Mouse (Mus musculus): ENCODE data around the gene Exph5.

The Exph5 gene

DNA sequence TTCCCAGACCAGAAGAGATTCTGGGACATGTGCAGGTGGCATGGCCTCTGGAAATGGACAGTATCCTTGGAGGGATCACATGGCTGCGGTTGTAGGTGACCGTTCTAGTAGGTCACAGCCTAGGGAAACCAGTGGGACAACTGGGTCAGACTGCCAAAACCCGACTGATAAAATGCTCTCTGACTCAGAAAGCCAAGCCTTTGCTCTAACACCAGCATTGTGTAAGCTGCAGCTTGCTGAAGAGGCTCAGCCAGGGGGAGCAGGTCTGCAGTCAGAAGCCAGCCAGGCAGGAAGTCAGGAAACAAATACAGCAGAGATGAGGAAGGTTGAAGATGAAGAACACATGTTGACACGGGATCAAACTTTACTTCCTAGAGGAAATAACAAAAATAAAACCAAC is 74.4 kb downstream of the Exph5 start:
- no peak for DNase-seq

DNA sequence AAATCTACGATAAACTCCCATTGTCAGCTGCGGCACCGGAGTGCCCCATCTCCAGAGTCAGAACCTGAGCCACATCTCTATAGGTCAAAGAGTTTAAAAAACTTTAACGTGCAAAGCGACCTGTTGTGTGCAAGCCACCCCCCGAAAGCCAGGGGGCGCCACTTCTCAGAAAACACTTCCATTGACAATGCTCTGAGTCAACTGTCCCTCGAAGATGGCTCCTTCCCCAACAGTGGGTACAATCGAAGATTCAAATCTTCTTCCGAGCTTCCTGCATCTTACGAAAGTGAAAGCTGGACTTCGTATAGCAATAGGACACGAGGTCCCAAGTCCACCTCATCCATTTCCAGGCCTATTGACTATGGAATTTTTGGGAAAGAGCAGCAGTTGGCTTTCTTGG is 75.3 kb downstream of the Exph5 start:
- no peak for DNase-seq

DNA sequence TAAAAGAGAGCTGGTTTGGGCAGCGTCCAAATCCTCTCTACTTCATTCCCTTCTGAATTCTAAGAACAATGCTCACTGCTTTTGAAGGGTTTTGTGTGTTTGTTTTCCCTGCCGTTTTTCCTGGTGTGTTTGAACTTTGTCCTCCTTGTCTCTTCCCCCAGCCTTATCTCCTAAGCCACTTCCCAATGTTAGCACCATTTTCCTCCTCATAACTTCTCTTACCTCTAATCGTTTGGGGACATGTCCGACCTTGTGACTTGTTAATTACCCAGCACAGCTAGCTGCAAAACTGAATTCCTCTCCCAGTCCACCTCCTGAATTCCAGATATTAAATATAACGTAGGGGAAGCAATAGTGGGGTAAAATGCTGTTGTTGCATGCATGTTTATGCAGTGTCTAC is 76.1 kb downstream of the Exph5 start:
- no peak for DNase-seq

DNA sequence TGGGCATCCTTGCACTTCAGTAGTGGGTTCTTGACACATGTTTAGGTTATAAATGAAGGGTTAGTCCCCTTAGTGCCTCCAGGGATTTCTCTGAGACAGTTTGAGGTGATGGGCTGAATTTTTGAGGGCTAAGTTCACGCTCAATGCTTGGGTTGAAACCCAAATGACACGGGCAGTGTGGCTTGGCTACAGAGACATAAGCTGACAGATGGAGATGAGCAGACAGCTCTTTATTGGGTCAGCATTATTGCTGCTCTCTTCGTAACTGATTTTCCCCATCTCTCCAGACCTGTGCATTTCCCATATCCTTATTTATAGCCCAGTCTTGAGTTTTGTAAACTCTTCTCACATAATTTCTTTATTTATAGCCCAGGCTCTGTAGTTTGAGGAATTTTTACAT is 76.7 kb downstream of the Exph5 start:
- DNase-seq = no peak

DNA sequence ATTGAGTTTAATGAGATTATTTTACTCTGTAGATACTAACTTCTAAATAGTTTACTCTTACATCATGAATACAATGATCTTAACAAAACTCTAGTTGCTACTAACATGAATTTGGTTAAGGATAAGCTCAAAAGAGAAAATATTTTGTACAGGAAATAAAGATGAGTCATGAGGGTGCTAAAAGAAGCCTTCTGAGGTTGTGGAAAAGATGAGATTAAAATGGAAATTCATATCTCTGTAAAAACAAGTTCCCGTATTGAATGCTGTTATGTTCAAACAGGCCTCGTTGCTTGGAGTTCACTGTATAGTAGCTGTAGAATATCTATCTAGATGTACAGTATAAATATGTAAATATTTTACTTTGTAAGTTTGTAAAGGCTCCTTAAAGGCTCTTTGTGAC is 79.1 kb downstream of the Exph5 start:
- DNase-seq = no peak

DNA sequence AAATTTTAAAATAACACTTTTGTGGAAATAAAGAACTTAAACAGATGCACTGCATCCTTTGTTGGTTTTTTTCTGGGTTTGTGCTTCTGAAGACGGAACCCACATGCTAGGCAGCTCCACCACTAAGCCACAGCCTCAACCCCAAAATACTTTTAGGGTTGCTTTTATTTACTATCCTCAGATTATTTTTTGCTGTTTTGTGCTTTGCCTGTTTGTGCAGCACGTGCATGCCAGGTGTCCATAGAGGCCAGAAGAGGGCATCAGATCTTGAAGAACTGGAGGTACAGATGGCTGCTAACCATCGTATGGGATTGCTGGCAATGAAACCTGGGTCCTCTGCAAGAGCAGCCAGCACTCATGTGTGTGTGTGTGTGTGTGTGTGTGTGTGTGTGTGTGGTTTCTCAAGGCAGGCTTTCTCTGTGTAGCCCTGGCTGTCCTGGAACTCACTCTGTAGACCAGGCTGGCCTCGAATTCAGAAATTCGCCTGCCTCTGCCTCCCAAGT is 79.7 kb downstream of the Exph5 start:
- peak; percentile 70 for DNase-seq

DNA sequence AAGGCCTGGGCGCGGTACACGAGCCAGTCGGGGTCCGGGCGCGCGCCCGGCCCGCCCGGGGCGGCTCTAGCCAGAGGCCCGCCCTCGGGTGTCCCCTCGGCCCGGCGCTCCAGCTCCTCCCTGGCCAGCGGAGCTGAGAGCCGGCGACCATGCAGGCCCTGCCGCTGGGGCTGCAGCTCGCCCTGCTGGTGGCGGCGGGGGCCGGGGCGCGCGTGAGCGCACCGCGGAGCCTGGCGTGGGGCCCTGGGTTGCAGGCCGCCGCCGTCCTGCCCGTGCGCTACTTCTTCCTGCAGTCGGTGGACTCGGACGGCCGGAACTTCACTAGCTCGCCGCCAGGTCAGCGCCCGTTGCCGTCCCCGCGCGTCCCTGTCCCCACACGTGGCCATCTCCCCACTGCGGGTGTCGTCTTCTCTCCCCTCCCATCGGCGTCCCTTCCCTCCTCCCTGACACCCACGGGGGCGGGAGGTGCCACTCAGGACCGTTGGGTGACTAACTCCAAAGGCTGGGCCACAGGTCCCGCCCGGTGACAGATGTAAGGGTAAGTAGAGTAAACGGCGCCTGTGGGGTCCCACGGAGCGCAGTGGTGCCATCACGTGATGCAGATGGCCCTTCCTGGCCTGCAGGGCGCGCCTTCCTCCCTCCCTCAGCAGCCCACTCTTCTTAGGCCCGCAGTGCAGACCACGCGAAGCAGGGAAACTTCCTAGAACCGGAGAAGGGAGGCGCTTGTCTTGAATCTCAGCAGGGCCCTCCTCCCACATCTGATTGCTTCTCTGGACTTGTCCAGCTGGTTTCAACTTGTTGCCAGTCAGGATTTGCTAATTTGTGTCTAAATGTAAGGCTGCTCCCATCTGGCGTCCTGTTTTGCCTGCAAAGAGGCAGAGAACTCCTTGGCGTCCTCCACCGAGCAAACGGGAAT is 82.7 kb downstream of the Exph5 start, which contains the start of gene Kdelc2:
TSS of gene Kdelc2 (plus strand) at position 75 of the 916 bp plus-strand sequence.
- DNase-seq = peak; percentile 79

DNA sequence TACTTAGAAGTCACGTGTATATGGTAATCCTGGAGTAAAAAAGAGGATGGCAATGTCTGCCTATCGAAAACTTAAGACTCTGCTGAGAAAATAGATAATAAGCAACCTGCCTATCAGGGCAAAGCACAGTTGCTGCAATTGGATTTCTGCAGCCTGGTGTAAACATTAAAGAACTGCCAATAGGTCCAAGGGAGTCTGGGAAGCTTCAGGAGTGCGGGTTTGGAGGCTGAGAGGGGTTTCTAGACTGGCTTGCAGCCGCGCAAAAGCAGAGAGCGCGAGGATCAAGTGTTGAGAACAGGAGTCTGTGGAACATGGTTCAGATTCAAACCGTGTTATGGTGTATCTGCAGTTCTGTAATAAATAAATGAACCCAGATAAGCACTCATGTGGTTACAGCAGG is 83.4 kb downstream of the Exph5 start:
- DNase-seq = no peak

DNA sequence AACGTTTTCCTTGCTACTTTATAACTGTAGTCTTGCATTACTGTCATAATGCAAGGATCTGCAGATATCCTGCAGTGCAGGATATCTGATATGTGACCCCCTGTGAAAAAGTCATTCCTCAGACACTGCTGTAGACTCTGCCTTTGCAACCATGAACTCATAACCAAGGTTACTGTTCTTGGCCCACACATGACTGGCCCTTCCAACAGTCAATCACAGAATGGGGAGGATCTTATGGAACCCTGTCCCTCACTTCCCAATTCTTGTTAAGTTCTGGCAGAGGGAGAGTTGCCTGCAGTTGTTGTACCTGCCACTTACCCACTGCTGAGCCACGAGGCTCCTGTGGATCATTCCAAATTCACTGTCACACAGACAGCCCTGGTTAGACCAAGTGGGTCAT is 86.0 kb downstream of the Exph5 start:
- DNase-seq = no peak

DNA sequence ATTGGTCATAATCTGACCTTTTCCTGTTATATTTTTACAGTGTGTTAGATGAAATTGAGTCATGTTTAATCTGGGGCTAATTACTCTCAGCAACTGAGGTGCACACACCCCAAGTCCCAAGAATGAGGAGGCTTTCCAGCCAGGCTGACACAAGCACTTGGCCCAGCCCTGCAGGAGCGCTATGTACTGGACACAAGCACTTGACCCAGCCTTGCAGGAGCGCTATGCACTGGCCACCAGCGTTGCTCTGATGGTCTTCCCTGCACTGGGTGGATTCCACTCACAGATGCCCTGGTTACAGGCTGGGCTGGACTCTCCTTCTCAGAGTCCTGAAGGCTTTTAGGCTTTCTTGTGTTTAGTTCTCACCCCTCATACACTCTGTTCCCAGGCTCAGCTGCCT is 87.6 kb downstream of the Exph5 start:
- no peak for DNase-seq

DNA sequence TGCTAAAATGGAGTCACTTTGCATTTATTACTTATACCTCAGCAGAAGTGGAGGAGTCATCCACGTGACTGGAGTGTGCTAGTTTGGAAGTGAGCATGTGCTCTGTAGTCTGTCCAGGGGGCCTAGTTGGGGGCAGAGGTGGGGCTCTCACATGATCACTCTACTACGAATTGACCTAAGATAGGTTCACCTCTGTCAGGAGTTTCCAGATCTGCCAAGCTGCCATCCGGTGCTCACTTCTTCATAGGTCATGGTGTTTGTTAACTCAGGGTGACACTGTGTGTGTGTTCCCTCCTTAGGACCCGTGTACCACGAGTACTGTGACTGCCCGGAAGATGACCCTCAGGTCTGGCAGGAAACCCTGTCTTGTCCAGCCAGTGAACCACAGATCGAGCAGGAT is 88.7 kb downstream of the Exph5 start:
- no peak for DNase-seq

DNA sequence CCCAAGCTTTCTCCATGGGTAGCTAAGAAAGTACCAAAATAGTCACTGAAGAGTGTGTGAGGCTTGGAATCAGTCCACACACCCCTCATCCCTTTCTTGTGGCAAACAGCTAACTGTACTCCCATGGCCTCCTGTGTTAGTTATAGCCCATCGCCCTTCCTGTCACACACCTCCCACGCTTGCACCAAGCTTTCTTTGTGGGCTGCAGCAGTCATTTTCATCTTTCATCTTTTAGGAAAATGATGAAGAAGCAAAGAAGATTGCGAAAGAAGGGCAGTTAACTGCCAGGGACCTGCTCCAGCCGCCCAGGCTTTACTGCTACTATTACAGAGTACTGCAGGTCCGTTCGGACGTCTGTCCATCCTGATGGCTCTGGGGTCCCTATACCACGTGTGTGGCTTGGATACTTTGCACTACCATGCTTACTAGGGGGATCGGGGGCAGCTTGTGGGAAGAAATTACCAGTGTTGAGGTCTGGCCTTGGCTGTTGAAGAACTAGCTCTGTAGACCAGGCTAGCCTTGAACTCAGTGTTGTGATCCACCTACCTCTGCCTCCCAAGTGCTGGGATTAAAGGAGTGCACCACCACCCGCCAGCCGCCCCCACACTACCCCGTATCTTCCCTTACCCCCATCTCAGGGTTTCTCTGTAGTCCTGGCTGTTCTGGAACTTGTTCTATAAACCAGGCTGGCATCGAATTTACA is 96.4 kb downstream of the Exph5 start:
- DNase-seq = no peak

DNA sequence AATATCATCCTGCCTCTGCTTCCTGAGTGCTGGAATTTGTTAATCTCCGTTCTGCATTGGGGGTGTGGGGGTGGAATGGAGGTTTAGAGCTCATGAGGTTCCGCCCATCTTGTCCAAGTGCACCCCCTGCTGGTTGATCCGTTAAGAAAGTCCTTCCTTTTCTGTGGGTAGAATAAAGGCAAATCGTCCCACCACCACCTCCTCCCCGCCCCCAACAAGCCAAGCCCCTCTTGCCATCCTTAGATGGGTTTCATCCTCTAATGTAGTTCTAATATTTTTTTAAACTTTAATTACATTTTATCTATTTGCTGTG is 96.9 kb downstream of the Exph5 start:
- DNase-seq = peak; percentile 78

DNA sequence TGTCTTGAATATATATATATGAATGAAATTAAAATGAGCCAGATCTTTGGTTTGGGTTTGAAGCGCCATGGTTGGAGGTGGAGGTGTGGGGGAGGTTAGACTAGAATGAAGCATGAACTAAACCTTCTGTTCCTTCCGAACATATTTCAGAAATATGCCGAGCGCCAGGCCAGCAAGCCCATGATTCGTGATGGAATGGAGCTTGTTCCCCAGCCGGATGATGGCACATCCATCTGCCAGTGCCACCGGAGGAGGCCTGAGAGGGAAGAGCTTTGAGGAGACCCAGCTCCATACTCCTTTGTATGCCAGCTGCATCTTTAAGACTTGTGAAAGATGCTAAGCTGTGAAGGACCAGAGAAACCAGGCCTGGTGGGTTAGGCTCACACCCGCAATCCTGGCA is 98.1 kb downstream of the Exph5 start:
- DNase-seq = no peak

DNA sequence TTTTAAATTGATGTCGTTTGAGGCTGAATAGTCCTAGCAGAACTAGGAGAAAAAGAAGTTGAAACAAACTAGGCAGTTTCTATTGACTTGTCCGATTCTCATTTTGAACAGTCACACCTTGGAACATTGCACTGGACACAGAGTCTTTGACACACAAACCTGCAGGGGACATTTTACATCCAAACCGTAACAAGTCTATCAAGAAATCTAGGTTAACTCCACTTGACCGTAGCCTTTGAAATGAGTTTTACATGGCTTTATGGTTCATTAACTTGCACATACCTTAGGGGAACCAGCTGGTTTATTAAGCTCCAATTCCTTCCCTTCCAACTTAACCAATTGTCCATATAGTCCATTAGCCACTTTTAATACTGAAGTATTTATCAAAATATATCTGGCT is 99.2 kb downstream of the Exph5 start:
- DNase-seq = no peak

DNA sequence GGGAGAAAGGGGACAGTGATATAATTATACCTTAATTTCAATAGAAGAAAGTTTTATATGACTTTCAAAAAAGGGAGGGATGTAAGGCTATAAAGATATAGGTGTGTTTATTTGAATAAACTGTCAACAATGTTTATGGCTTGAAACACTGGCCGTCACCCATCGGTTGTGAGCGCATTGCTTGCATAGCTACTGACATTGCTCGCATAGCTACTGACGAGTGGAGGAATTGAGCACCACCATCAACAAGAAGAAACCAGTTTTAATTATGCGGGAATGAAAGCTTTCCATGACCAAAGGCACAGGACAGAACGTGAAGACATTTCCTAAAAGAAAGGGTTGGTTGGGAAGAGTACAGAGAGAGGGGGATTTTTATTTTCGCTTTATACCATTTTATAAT is 99.7 kb downstream of the Exph5 start:
- no peak for DNase-seq

DNA sequence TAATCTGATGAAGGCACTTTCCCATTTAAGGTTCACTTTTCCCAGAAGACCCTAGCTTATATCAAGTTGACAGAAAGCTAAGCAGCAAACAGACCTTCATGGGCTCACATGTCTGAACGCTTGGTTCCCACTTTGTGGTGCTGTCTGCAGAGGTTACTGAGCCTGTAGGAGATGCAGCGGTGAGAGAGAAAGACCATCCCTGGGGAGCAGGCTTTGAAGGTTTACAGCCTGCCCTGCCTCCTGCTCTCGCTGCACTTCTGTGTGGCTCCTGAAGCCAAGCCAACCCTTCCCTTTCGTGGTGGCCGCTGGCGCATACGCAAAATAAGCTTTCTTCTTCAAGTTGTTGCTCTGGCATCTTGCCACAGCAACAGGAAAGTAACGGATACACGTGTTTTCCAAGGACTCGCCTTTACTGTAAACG is 100.8 kb downstream of the Exph5 start, which contains the start of gene 4930550C14Rik:
TSS of gene 4930550C14Rik (plus strand) at position 35 of the 421 bp plus-strand sequence.
- no peak for DNase-seq

DNA sequence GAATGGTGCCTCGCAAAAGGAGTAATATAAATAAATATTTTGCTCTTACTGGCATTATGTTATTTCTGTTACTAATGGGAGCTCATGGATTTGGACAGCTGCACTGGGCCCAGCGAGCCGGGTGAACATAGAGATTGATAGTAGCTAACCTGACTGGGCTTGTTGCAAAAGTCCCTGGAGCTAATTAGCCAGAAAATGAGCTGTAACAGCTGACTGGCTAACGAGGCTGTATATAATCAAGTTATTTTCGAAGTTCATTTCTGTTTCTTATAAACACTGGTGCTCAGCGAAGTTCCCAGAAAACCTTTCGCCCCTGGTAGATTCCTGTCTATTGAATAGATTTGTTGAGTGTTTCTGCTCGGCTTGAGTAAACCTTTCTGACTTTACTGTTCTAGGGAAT is 101.5 kb downstream of the Exph5 start:
- no peak for DNase-seq

DNA sequence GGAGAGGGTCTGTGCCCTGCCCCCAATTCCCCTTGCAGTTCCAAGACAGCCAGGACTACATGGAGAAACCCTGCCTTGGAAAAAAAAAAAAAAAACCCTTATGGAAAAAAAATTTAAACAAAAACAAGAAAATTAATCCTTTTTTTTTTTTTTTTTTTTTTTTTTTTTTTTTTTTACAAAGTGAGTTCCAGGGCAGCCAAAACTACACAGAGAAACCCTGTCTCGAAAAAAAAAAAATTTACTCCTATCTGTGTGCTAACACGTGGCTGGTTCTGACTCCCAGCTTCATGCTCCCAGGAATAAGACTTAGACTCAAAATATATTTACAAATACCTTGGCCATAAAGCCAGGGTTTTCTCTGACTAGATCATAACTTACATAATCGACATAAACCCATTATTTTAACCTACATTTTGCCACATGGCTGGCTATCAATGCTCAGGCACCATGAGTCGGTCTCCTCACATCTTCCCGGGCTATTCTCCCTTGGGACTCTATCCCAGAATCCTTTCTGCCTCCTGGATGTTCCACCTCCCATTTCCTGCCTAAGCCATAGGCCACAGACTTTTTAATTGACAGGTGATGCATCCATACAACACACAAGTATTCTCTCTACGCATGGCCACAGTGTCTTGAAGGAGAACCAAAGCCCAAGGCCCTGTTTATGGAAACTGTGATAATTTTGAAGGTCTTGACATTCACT is 102.7 kb downstream of the Exph5 start:
- DNase-seq = no peak

DNA sequence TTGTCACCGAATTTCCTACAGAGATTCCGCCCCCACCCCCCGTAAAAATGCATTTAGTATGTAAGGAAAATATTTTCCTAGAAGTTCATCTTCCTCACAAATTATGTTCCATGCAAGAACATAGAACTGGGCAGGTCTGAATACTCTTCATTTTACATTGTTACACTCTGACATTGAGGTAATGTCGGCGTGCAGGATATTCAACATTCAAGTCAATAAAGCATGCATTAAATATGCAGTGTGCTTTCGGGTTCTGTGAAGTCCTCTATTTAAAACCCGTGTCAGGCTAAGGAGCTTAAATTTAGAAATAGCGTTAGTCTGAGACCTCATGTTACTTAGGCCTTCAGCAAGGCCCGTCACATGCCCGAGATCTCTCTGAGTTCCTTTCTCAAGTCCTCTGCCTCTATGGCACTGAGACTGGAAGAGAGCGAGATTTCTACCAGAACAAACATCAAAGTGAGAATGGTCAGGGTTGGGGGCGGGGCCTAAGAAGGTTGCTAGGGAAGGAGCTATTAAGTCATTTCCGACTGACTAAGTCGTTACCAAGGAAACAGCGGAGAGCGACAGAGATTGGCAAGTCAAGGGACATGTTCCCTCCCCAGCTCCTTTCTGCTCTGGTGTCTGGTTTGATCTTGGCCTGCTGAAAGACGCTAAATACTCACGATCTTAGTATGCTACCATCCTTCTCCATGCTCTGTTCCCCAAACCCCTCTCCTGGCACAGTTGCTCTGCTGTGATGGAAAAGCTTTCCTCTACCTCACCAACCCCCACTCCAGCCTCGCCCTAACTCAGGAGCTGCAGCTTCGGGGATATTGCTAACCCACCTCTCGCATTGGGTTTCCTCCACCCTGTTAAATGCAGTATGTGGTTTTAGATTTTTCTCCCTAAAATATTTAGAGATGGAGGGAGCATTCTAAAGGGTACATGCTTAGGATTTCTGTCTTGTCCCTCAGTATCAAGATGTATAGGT is 103.6 kb downstream of the Exph5 start:
- peak; percentile 66 for DNase-seq

DNA sequence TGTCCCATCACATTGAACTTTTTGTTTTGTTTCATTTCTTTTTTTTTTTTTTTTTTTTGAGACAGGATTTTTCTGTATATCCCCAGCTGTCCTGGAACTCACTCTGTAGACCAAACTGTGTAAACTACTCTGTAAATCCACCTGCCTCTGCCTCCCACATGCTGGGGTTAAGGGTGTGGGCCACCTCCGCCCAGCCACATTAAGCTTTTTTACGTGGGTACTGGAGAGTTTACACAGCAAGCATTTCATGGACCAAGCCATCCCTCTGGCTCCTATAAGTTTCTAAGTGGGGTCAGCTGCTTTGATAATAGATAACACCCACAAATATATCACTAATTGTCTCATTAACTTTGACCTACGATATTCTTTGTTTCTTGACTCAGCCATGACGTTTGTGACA is 107.1 kb downstream of the Exph5 start:
- DNase-seq = no peak

DNA sequence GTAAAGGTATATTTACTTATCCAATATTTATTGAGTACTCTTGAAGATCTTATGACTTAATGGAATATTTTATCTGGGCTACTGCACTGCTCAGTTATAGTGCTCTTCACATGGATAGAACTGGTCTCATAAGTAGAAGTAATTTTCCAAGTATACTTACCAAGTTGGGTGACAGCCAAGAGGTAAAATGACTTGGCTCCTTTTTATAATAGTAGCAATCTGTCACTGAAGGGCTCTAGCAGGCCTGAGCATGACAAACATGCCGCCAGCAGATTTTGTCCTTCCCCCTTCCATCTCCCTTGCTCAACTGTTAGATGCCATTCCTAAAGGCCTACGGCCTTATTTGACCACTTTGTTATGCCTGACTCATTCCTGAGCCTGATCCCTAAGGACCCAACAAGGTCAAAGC is 107.5 kb downstream of the Exph5 start:
- DNase-seq = no peak

Data from cerebellum, adult 9-10 months (tissue).